Mouse (Mus musculus): ENCODE results near the gene Srsf4.

The Srsf4 gene

GRCm38 (mm10) chr4:131914891-131915469 lies 41.6 kb downstream of the Srsf4 start:
- DNase-seq (ENCODE audit: low spot score in 2 of 2), result no peak

DNA sequence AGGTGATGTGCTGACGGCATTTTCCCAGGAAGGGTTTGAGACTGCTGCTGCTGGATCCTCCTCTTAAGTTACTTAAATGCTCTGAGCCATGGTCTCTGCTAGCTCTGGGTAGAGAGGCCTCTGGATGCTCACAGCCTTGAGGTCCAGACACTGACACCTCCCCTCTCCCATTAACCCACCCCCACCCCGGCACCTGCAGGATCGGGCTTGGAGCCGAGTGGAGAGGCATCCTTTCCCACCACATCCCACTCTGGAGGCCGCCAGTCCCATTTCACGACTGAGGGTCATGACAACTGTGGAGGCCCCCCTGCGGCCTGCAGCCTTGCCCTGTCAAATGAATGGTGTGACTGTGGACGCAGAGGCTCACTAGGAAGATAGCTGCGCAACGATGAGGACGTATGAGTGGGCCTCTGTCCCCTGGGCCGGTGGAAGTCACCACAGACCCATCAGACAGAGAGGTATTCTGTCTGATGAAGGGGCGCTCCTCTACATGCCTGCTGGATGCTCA lies 42.5 kb downstream of the Srsf4 start:
- DNase-seq (ENCODE audit: low spot score in 2 of 2), result no peak

GRCm38 (mm10) chr4:131916425-131916824 lies 43.0 kb downstream of the Srsf4 start:
- DNase-seq (ENCODE audit: low spot score in 2 of 2), result peak; percentile 67 to 68

DNA sequence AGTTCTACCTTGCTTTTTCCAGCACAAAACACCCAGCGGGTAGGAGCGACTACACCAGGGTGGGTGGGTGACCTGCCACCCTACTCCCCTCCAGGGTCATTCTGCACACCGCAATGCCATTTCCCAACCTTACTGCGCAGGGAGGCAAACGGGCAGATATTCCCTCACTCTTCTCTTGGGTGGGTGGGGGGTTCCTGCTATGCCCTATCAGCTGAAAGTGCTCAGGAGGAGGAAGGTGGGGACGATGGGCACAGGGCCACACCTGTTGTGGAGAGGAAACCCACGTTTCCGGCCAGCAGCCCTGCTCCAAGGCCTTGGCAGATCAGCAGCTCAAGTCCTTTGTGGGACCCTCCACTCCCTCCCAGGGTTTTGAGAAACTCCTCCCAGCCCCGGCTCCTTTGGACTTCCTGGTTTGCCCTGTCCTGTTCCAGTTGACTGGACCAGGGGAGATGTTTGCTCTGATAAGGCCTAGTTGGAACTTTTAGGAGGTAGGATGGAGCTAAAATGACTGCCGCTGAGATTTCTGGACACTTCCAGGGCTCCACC lies 43.7 kb downstream of the Srsf4 start:
- DNase-seq (ENCODE audit: low spot score in 2 of 2), result no peak

GRCm38 (mm10) chr4:131918026-131918533 lies 44.7 kb downstream of the Srsf4 start:
- no peak for DNase-seq (ENCODE audit: low spot score in 2 of 2)

GRCm38 (mm10) chr4:131918711-131919500 lies 45.5 kb downstream of the Srsf4 start:
- DNase-seq (ENCODE audit: low spot score in 2 of 2), result no peak

GRCm38 (mm10) chr4:131919506-131920140 lies 46.2 kb downstream of the Srsf4 start:
- no peak for DNase-seq (ENCODE audit: low spot score in 2 of 2)

GRCm38 (mm10) chr4:131920141-131920594 lies 46.8 kb downstream of the Srsf4 start:
- DNase-seq (ENCODE audit: low spot score in 2 of 2), result no peak

GRCm38 (mm10) chr4:131920595-131921351 lies 47.4 kb downstream of the Srsf4 start:
- DNase-seq (ENCODE audit: low spot score in 2 of 2), result peak in 1 of 2 experiments; percentile 45

- no peak for DNase-seq (ENCODE audit: low spot score in 2 of 2)
Measured at GRCm38 (mm10) chr4:131921461-131922346, 48.3 kb downstream of the Srsf4 start, which contains the start of gene Tmem200b. Gene Tmem200b (plus strand): TSS chr4:131921771.

DNA sequence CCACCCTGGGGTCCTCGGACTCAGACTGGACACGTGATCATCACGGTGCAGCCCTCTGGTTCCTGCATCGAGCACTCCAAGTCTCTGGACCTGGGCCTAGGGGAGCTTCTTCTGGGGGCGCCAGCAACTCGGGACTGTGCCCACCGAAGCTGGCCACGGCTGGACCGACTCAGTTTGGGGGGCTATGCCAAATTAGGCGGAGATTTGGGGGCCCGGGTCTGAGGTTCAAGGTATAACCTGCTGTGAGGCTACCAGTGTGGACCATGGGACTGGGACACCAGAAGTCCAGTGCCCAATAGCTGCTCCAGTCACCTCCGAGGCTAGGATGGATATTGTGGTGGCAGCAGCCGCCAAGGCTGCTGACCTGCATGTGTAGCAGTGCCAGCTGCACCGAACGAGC lies 49.0 kb downstream of the Srsf4 start:
- no peak for DNase-seq (ENCODE audit: low spot score in 2 of 2)

DNA sequence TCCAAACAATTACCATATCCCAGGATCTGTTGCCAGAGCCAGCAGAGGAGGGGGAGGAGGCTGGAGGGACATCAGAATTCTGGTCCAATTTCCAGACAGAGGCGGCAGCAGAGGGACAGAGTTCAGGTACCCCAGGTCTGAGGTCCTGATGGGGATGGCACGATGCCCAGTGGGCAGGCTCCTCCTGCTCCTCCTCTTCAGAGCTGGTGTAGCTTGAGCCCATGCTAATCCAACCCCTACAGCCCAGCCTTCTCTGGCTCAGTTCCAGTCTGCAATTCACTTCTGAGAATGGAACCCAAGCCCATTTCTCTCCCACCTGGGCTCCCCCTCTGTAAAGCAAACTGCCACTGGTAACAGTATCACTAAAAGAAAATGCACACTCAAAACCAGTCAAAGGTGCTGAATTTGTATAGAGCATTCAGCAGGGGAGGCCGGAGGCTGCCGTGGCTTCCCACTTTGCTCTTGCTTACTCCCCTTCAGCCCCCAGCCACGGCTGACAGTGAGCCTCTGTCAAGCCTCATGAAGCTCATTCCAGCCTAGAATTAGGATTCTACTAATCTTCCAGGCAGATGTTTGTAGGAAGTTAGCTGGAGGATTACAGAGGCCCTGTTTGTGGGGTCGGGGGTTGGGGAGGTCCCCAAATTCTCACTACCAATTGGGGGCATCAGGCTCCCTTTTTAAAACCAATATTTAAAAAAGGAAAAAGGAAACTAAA lies 50.8 kb downstream of the Srsf4 start:
- no peak for DNase-seq (ENCODE audit: low spot score in 2 of 2)

GRCm38 (mm10) chr4:131929146-131929545 lies 55.7 kb downstream of the Srsf4 start:
- DNase-seq (ENCODE audit: low spot score in 2 of 2), result no peak

DNA sequence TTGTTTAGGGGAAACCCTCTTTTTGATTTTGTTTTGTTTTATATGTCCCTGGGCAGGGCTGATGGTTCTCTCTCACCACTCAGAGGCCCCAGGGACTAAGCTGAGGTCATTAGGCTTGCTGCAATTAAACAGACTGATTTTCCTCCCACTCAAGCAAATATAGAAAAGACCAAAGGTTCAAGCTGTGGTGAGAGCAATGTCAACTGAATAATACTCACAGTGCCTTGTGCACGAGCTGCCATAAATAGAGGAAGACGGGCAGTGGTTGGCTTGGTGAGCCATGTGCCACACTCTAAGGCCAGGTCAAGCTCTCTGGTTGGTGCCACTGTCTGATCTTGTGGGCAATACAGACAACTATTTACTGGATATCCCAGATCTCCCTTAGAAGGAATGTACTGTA lies 66.0 kb downstream of the Srsf4 start:
- no peak for DNase-seq (ENCODE audit: low spot score in 2 of 2)

GRCm38 (mm10) chr4:131940846-131941245 lies 67.4 kb downstream of the Srsf4 start:
- no peak for DNase-seq (ENCODE audit: low spot score in 2 of 2)

- DNase-seq (ENCODE audit: low spot score in 2 of 2), result no peak
Measured at GRCm38 (mm10) chr4:131947848-131948247, 74.4 kb downstream of the Srsf4 start.

- no peak for DNase-seq (ENCODE audit: low spot score in 2 of 2)
Measured at GRCm38 (mm10) chr4:131949903-131950302, 76.5 kb downstream of the Srsf4 start.

GRCm38 (mm10) chr4:131950657-131951056 lies 77.2 kb downstream of the Srsf4 start:
- DNase-seq (ENCODE audit: low spot score in 2 of 2), result no peak
